Comparison of ENCODE assay signal across 10 mouse cellular contexts in the genomic region with DNA sequence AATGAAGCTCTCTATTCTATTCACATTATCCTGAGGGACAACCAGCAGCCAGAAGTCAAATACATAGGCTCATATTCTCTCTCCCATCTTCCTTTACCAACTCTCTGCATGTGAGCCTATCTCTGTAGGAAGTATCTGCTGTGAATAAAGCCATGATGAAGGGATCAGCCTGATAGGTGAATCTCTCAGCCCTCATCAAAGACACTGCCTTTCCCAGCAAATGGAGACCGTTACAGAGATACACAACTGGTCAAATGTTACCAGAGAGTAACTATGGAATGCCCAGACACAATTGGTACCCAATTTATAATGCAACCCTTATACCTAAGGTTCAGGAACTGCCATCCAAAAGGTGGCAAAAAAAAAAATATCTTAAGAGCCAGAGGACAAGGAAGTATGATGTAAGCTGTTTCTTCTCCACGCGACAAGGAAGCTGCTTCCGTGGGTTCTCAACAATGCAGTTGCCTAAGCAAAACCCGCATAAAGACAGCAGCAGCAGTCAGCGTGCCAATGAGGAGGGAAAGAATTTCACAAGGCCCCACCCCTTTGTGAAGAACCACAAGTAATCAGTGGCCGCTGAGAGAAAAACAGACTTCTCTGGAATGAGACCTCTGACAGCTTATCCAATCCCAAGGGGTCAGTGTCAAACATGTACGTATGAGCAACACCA.
A peak's percentile ranks its signal among the peaks of the same experiment; 100 is the strongest.
DNase-seq lines count a peak whose midpoint lies in the region; ATAC-seq and TF ChIP-seq lines count a peak whose summit lies in the region.
"Had no signal": no experiment of that assay in that cellular context is flagged by ENCODE, and none has a peak within 500 bp of the region (broad histone marks: within the 10 kb centered on the region; RNA-seq: fewer than 3 reads in every experiment).

No protein-coding gene starts in this region.

- peak overlapping the region; percentile 23 for H3K4me2 ChIP-seq in heart, embryonic 15.5 days
- H3K4me2 ChIP-seq in heart, embryonic 11.5 days: no peak overlapping the region
- no peak overlapping the region for H3K4me2 ChIP-seq in forebrain, embryonic 16.5 days (ENCODE audit: low read length)
- no peak overlapping the region for H3K4me2 ChIP-seq in hindbrain, embryonic 14.5 days (replicated peaks)

- no peak overlapping the region for H3K27ac ChIP-seq in heart, embryonic 15.5 days
- no peak overlapping the region for H3K27ac ChIP-seq in heart, embryonic 11.5 days (ENCODE audit: low read depth, low read length)
- H3K27ac ChIP-seq in forebrain, embryonic 16.5 days (ENCODE audit: low read length): no peak overlapping the region
- H3K27ac ChIP-seq in hindbrain, embryonic 14.5 days: no peak overlapping the region

- H3K9ac ChIP-seq in heart, embryonic 15.5 days: no peak overlapping the region
- no peak overlapping the region for H3K9ac ChIP-seq in heart, embryonic 11.5 days (ENCODE audit: low read depth, low read length)
- no peak overlapping the region for H3K9ac ChIP-seq in forebrain, embryonic 16.5 days (replicated peaks; ENCODE audit: low read depth, low read length)
- H3K9ac ChIP-seq in hindbrain, embryonic 14.5 days: no peak overlapping the region

- no peaks in the 10 kb centered on the region for H3K9me3 ChIP-seq in heart, embryonic 15.5 days (replicated peaks)
- no peaks in the 10 kb centered on the region for H3K9me3 ChIP-seq in heart, embryonic 11.5 days (replicated peaks; ENCODE audit: control insufficient read depth, low read length)
- no peaks in the 10 kb centered on the region for H3K9me3 ChIP-seq in forebrain, embryonic 16.5 days (ENCODE audit: control insufficient read depth, low read length)
- H3K9me3 ChIP-seq in hindbrain, embryonic 14.5 days (ENCODE audit: control insufficient read depth, low read length): no peaks in the 10 kb centered on the region

- ATAC-seq in heart, embryonic 15.5 days (replicated peaks; ENCODE audit: insufficient number of reproducible peaks, insufficient read depth, low FRiP score, low read depth): 0 out of 2 replicates have a peak, but pooled peaks have one; percentile 22
- ATAC-seq in heart, embryonic 11.5 days (replicated peaks; ENCODE audit: insufficient number of reproducible peaks, low FRiP score, low TSS enrichment): no peak; the same call in 1 of the 2 replicates
- no peak for ATAC-seq in forebrain, embryonic 16.5 days
- no peak for ATAC-seq in hindbrain, embryonic 14.5 days (ENCODE audit: low FRiP score)

- H3K27me3 ChIP-seq in heart, embryonic 15.5 days: no peaks in the 10 kb centered on the region
- no peaks in the 10 kb centered on the region for H3K27me3 ChIP-seq in heart, embryonic 11.5 days (ENCODE audit: control insufficient read depth, insufficient read depth, low read length)
- H3K27me3 ChIP-seq in forebrain, embryonic 16.5 days (replicated peaks; ENCODE audit: control insufficient read depth, insufficient read depth, low read length): no peaks in the 10 kb centered on the region
- H3K27me3 ChIP-seq in hindbrain, embryonic 14.5 days (ENCODE audit: control insufficient read depth, insufficient read depth, low read length): no peaks in the 10 kb centered on the region

- TF ChIP-seq CTCF in brain, embryonic 14.5 days (IDR thresholded peaks at IDR 0.05; ENCODE audit: borderline replicate concordance, extremely low read depth, insufficient read depth, insufficient read length): no peak

- H3K4me3 ChIP-seq in heart, embryonic 15.5 days: no peak overlapping the region
- H3K4me3 ChIP-seq in heart, embryonic 11.5 days (ENCODE audit: low read depth, low read length): no peak overlapping the region
- H3K4me3 ChIP-seq in forebrain, embryonic 16.5 days (replicated peaks; ENCODE audit: low read length): no peak overlapping the region
- no peak overlapping the region for H3K4me3 ChIP-seq in hindbrain, embryonic 14.5 days (replicated peaks; ENCODE audit: low read length)

- WGBS in heart, embryonic 15.5 days: 23% methylated on average over 8 of the region's 8 CpGs
- WGBS in heart, embryonic 11.5 days (ENCODE audit: insufficient replicate concordance): 33% methylated on average over 8 of the region's 8 CpGs
- WGBS in forebrain, embryonic 16.5 days: 65% methylated on average over 8 of the region's 8 CpGs
- WGBS in hindbrain, embryonic 14.5 days: 71% methylated on average over 8 of the region's 8 CpGs

- peak; percentile 12 for DNase-seq in brain, embryonic 14.5 days (ENCODE audit: low read depth)
- DNase-seq in heart, postnatal 10 days: peak; percentile 21 to 39
- peak; percentile 8 for DNase-seq in lung, postnatal 36 days
- DNase-seq in layer of hippocampus, adult 9-10 months (ENCODE audit: low spot score): no peak
- DNase-seq in hindbrain, embryonic 14.5 days (ENCODE audit: low spot score): no peak
- DNase-seq: cerebellum, adult 9-11 months; gastrocnemius, postnatal 10 days had no signal

- intact Hi-C loops in heart, postnatal 10 days (cut with DNase I): no loop called here

- H3K36me3 ChIP-seq in heart, embryonic 15.5 days: no peaks in the 10 kb centered on the region
- no peaks in the 10 kb centered on the region for H3K36me3 ChIP-seq in heart, embryonic 11.5 days (ENCODE audit: control insufficient read depth, insufficient read depth, low read length)
- no peaks in the 10 kb centered on the region for H3K36me3 ChIP-seq in forebrain, embryonic 16.5 days (ENCODE audit: control insufficient read depth, insufficient read depth)
- no peaks in the 10 kb centered on the region for H3K36me3 ChIP-seq in hindbrain, embryonic 14.5 days (replicated peaks; ENCODE audit: control insufficient read depth, insufficient read depth)

- no peak for TF ChIP-seq POLR2A in brain, embryonic 14.5 days (IDR thresholded peaks at IDR 0.05; ENCODE audit: borderline replicate concordance, extremely low read depth, insufficient read depth, insufficient read length, poor library complexity, severe bottlenecking)

- H3K4me1 ChIP-seq in heart, embryonic 15.5 days (replicated peaks): peaks cover 8% of the 10 kb centered on the region
- H3K4me1 ChIP-seq in heart, embryonic 11.5 days (ENCODE audit: control insufficient read depth, insufficient read depth, low read length): 0 out of 2 replicates have a peak, but pooled peaks cover 4% of the 10 kb centered on the region
- H3K4me1 ChIP-seq in forebrain, embryonic 16.5 days (replicated peaks; ENCODE audit: control insufficient read depth, insufficient read depth, low read length): no peaks in the 10 kb centered on the region
- H3K4me1 ChIP-seq in hindbrain, embryonic 14.5 days (replicated peaks; ENCODE audit: control insufficient read depth, insufficient read depth, low read length): no peaks in the 10 kb centered on the region

Comparison
In these comparisons a context has a peak if more than half of its experiments do, and no peak if none do; other contexts are left out.
1. DNase-seq: peak in brain, embryonic 14.5 days (single experiment), heart, postnatal 10 days (2 of 2) and lung, postnatal 36 days (single experiment); none in layer of hippocampus, adult 9-10 months (single experiment) and hindbrain, embryonic 14.5 days (single experiment).